Mouse (Mus musculus) lung, adult 18-20 months (tissue): ENCODE measurements around the gene Tenm1.

ENCODE experiments used
- DNase-seq, 2 experiments: peaks; one replicate each; pipeline ENCODE4 v3.0.0; 2022; ENCODE audit warnings: mixed read lengths in 2 of 2

Tenm1 gene

DNA sequence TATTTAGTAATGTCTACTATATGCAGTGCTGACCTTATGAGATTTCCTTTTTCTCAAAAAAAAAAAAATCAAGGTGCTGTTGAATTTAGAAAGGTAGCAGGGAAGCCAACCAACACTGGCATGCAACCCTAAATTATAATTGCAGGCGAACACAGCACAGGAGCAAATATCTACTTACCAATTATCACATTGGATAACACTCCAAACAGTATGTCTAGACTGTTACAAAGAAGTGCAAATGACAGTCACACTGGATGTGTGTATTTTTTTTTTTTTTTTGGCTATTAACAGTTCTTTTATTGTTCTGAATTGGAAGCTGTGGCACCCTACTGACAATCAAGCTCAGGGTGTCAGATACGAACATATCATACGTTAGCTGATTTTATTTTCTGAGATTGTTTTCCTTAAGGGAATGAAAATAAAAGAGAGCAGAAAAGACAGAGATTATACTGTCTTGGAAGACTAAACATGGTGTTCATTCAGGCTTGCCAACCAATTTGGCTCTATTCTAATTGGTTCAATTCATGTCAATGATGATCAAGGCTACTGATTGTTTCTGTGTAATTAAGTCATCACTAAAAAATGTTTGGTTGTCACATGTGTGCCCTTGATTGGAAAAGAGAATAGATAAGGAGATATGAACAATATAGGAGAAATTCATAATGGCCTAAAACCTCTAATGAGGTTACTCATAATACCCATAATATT lies 710.7 kb downstream of the Tenm1 start:
- no peak for DNase-seq

DNA sequence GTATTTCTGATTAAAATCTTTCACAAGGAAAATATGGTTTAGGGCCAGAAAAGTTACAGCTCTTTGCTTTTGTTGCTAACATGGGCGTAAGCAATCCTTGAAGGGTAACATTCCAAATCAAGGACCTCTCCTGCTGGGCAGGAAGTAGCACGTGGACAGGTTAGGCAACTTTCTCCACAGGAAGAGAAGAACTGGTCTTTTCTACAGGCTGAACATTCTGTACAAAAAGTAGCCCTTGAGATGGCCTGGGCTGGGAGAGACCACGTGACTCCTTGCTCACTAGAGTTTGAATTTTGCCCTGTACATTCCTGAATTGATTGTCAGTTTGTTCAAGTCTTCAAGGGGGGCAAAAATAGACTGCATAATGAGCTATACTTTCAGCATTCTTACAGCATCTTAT lies 728.6 kb downstream of the Tenm1 start:
- DNase-seq = peak; percentile 10 to 54

DNA sequence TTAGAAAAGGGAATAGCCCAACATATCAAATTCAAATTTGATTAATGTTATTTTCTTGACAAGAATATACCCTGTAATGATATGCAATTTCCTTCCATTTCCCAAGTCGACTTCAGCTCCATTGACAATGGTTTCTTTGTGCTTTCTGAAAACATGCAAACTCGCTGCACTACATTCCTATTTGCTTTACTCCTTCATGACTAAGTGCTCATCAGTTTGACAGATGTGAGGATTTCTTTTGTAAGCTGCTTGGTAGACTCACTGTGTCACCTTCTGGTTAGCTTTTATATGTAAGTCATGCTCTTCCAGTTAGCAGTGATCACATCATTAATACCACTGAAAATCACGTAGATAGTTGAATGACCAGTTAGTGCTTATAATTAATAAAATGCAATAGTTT lies 781.8 kb downstream of the Tenm1 start:
- no peak for DNase-seq

DNA sequence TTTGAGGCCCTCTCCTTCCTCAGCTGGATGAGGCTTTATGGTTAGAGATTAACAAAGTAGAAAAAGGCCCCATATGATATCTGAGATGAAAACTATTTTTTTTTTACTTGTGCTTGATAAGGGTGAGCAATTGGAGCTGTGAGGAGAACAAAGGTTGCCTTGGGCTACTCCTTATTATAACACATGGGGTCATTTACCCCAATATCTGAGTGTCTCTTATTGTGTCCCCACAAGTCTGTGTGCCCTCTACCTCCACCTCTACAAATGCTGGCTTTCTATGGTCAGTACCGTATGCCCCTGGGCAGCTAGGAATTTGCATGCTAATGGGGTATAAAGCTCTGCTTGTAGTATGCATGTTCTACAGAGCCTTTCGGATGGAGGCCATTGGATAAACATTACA lies 848.4 kb downstream of the Tenm1 start:
- DNase-seq = no peak

DNA sequence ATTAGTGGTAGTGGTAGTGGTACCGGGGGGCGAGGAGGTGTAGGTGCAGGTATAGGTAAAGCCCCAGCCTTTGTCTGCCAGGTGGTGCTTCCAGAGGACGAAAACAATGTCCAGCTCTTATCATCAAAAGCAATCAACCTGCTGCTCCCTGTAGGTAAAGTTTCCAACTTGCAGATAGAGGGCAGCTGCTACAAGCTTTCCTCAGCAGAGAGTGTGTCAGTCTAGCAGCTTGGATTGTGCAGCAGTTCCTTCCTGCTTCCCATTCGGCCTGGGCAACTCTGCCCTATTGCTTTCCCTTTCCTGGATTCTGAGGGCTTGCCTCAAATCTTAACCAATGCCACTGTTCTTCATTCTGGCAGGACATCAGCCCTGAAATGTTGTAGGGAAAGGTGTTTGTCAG lies 870.2 kb downstream of the Tenm1 start:
- DNase-seq = no peak

DNA sequence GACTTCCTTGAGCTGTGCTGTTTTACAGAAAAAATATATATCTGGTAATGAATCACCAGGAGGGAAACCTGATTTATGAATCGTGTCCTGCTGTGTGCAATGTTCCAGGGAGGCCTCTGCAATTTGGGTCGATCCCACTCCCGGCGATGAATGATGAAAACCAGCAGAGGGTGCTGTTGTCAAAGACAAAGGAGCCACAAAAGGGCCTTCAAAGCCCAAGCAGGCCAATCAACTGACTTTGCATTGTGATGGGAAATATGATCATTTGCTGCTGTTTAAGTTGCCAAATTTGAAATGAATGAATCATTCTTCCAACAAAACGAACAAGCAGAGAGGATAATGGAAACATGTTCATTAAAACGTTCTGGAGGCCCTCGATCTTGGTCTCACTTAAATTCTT lies 871.6 kb downstream of the Tenm1 start:
- peak in 1 of 2 experiments; percentile 40 for DNase-seq

DNA sequence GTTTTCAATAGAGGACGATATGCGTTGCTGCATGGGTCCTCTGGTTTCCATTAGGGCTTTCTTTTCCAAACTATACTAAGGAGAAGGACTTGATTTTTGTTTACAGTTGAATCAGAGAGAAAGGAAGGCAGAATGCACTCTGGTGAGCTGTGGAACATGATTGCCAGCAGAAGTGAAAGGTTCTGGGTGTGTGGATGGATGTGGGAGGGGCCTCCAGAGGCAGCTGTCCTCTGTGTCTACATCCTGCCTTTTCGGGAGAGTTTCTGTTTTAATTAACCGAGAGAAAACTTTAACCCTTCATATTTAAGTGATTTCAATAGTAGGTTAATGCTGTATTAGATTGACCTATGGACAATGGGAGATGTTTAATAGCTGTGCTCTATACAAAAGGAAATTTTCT lies 880.4 kb downstream of the Tenm1 start:
- DNase-seq = no peak

DNA sequence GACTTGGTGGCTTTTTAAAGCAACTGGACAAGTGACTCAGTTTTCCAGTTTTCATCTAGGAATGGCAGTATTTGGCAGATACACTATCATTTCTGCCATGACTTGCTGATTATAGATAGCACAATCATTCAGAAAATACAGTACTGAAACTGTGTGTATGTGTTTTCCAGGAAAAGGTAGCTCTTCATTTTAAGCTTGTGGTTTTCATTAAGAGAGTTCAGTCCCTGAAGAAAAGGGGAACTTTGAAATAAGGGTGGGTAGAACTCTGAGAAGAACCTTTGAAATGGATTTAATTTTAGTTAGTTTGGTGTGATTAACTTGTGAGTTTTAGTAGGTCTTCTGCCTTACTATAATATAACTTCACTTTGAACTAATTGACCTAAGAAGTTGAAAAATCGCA lies 883.9 kb downstream of the Tenm1 start:
- DNase-seq = no peak

DNA sequence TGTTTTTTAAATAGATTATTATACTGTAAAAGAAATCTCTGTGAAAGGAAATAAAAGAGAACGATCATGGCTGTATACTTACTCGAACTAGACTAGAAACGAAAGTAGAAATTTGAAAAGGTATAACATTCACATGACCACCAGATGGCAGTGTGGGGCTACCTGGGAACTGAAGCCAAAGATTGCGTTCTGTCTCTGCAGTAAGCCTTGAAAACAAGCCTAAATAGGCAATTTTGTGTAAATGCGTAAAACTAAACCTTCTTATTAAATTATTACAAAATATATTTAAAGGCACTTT lies 888.2 kb downstream of the Tenm1 start:
- DNase-seq = peak; percentile 46 to 65

DNA sequence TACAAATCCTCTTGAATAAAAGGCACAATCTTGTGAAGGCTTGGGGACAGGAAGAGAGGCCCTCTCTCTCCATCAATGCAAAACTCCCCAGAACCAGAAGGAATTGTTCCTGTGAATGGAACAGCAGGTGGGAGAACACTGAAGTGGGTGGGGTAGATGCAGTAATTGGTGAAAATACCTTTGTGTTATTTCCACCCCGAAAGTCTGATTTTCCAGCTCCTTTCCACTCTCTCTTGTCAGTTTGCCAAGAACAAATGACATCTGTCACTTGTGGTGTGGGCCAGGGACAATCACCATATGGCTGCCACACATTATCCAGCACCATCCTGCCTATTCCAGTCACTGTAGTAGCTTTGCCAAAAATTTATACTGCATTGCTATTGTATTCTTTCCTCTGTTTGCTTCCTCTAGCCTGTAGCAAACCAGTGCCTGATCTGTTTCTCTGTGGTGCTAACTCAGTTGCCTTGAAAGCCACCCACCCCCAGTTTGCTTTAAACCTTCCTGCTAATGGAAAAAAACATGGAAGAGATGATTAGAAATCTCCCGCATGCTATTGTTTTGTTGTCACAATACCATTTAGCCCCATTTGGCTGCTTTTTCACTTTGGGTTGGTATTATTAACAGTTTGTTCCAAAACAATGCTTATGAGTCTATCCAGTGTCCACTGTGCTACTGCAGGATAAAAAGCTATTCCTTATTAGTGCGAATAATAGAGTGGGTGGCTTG lies 888.7 kb downstream of the Tenm1 start:
- DNase-seq = no peak

DNA sequence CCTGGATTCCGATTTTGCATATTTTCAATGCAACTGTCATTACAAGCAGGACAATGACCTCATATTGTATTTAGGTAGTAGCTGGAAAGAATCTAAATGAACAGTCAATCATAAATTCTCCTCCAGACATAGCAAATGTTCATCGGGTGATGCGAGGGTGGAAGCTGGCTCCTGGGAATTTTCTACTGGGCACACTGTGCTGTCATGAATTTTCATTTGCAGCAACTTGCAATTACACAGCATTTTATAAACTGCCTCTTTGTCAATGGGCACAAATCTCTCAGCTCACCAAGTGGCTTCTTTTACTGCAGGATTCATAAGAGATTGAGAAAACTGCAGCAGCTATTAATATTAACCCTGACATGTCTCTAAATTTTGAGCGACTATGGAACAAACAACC lies 898.2 kb downstream of the Tenm1 start:
- no peak for DNase-seq

DNA sequence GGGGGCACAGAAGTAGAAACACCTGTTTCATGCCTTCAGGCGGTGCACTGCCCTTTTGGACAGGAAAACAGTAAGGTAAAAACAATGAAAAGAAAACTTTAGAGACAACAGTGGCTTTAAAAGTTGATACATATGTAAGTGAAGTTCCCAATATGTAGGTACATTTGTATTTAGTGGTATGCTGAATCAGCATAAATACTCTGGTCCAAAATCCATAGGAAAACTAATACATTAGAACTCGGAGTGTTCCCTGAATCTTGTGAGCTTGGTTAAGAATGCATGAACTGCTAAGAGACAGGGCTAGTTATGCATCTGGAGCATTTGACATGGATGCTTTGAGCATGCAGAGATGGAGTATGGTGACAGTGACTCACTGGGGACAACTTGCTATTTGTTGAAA lies 906.1 kb downstream of the Tenm1 start:
- DNase-seq = no peak

DNA sequence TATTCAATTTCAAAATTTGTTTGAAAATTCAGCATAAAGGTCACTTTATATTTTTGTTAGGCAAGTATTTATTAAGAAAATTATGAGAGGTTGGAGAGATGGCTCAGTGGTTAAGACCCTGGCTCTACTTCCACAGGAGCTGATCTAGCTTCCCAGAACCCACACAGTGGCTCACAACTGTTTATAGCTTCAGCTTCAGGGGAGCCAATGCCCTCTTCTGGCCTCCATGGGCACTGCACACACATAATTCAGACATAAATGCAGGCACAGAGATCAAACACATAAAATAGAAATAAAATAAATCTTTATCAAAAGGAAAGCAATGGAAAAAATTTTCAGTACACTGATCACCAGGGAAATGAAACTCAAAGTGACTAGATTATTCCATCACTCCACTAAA lies 916.4 kb downstream of the Tenm1 start:
- DNase-seq = no peak

DNA sequence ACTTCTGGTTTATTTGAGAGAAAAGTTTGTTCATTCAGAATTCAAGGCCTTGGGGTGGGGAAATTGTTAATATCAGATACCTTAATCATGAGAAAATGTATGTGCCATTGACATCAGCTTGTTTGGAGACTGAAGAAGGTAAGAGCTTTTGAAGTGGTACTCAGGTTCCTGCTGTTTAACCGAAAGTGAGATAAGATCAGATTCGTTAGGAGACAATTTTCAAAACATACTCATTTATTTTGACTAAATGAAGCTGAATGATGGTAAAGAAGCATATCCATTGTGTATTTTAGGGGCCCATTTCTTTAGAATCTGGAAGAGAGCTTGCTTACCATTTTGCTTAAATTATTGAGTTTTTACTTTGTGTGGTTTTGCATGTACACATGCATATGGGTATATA lies 917.8 kb downstream of the Tenm1 start:
- DNase-seq = no peak

DNA sequence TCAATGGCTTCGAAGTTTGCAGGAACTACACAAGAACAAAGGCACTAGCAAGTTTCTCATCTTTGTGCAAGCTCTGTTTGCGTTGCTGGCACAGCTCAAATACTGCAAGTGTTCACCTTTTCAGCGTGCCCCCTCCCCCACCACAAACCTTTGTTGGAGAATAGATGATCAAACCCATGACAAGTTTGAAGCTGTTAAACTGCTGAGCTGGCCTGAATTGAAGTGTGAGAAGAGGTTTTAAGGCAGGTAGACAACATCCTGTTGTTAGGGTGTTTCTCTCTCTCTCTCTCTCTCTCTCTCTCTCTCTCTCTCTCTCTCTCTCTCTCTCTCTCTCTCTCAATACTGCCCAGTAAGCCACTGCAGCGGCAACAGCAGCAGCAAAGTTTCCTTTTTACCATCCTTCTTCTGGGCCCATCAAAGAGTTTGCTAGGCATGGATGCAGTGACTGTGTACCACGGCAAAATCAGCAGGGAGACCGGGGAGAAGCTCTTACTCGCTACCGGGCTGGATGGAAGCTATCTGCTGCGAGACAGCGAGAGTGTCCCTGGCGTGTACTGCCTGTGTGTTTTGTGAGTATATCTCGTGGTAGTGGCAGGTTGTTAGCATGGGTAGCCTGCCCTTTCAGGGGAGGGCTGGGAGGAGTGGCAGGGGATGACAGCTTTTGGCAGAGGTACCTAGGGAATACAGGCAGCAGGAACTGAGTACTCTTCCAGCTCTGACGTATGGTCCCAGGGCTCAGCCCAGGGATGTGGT lies 926.5 kb downstream of the Tenm1 start, which contains the start of gene Sh2d1a:
TSS of gene Sh2d1a (plus strand) at position 163 of the 753 bp plus-strand sequence.
- DNase-seq = no peak

DNA sequence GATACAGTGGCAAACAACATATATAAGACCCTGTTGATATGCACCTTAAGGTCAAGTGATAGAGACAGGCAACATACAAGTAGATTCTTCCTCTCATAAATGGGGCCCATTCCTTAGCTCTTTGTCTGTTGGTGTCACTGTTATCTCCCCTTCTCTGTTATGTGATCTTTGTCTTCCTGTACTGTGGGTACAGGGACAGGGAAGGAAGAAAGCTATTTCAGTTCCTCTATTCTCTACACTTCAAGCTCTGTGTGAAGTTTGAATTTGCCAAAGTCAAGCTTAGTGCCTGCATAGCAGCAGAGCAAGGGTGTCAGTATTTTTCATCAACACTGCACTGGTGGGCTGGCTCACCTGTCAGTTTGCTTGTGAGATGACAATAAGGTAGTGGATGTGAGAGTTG lies 928.4 kb downstream of the Tenm1 start:
- DNase-seq = no peak

DNA sequence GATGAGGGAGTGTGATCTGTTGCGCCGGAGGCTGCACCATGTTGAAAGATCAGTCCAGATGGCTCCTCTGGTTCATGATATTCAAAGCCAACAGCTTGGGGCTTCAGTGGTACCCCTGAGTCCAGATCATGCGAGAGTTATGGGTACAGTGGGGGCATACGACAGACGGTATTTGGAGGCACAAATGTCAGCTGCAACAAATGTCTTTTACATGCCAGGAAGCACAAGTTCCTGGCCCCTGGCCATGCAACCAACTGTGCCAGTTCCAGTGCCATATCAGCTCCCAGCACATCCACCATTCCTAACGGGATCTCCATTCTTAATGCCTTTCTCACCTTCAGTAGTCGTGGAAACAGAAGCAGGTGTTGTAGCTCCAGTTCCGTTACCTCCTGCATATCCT lies 938.6 kb downstream of the Tenm1 start:
- DNase-seq = no peak

DNA sequence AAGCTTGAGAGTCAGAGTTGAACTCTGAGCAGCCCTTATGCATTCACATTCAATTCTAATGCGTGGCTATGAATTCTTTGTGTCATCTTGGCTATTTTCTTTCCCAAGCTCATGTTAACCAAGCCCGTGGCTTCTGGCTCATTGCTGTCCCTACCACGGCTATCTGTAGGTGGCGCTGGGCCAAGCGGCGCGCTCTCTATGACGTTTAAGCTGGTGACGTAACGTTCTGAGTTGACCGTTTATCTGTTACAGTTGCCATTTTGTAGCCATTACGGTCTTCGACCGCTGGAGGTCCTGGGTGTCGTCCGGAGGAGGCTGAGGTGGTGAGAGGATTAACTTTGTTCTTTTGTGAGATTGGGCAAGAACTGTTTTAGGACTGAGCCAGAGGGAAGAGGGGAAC lies 939.5 kb downstream of the Tenm1 start, which contains the start of gene Tex13c2:
TSS of gene Tex13c2 (plus strand) at position 246 of the 400 bp plus-strand sequence.
- DNase-seq = no peak
